Mouse (Mus musculus) heart, embryonic 14.5 days (tissue): ENCODE measurements at regions not wholly inside any gene's neighbourhood (a gene's known extent, or its start where the extent isn't known, plus 50 kb on each side); places are given as distances from the start of the nearest gene placed in this dataset.

Experiments
- ATAC-seq: fragments of 200-750 bp; cut with Nextera tagmentation; 2 replicates; pipeline ENCODE4 v1.8.0; 2017; ENCODE audit warnings: low read depth, moderate TSS enrichment; ENCODE audit not compliant: insufficient number of reproducible peaks, insufficient read depth, low FRiP score
- H3K27ac ChIP-seq, 2 experiments: fragments of 200-500 bp in 1 of 2; fragments of 300-500 bp in 1 of 2; sonication (generic) in 1 of 2; replicated peaks in 1 of 2; 2 replicates each; pipeline ENCODE4 v1.5.1; 2012 to 2014; ENCODE audit warnings: low read depth in 2 of 2, low read length in 2 of 2, control low read depth in 1 of 2, mild to moderate bottlenecking in 1 of 2, mixed read lengths in 1 of 2; ENCODE audit not compliant: control insufficient read depth in 1 of 2, insufficient read depth in 1 of 2
- H3K27me3 ChIP-seq: fragments of 300-500 bp; sonication (generic); 2 replicates; pipeline ENCODE4 v1.6.1; 2014; ENCODE audit warnings: mild to moderate bottlenecking, low read length, control low read depth; ENCODE audit not compliant: control insufficient read depth, insufficient read depth
- H3K36me3 ChIP-seq: fragments of 300-500 bp; sonication (generic); 2 replicates; pipeline ENCODE4 v1.6.1; 2014; ENCODE audit warnings: mild to moderate bottlenecking, control low read depth, low read length, mixed read lengths; ENCODE audit not compliant: control insufficient read depth, insufficient read depth
- H3K4me1 ChIP-seq, 2 experiments: fragments of 200-500 bp in 1 of 2; fragments of 300-500 bp in 1 of 2; sonication (generic) in 1 of 2; 2 replicates each; pipeline ENCODE4 v1.6.1; 2012 to 2014; ENCODE audit warnings: low read length in 2 of 2, control low read depth in 1 of 2, mixed read lengths in 1 of 2; ENCODE audit not compliant: control insufficient read depth in 2 of 2, insufficient read depth in 2 of 2
- H3K4me2 ChIP-seq: fragments of 300-500 bp; sonication (generic); 2 replicates; pipeline ENCODE4 v1.6.1; 2014; ENCODE audit warnings: mild to moderate bottlenecking, low read length
- H3K4me3 ChIP-seq, 2 experiments: fragments of 200-500 bp in 1 of 2; fragments of 300-500 bp in 1 of 2; sonication (generic) in 1 of 2; 2 replicates each; pipeline ENCODE4 v1.5.1; 2012 to 2014; ENCODE audit warnings: low read length in 2 of 2, mild to moderate bottlenecking in 2 of 2, control low read depth in 1 of 2, low read depth in 1 of 2, moderate library complexity in 1 of 2; ENCODE audit not compliant: control insufficient read depth in 1 of 2, insufficient read depth in 1 of 2
- H3K9ac ChIP-seq: fragments of 300-500 bp; sonication (generic); 2 replicates; pipeline ENCODE4 v1.6.1; 2014; ENCODE audit warnings: mild to moderate bottlenecking, low read length
- H3K9me3 ChIP-seq: fragments of 300-500 bp; sonication (generic); 2 replicates; pipeline ENCODE4 v1.6.1; 2016; ENCODE audit warnings: low read length, control low read depth; ENCODE audit not compliant: control insufficient read depth
- WGBS: fragments of 180-500 bp; shearing (Covaris S2); extraction: QIAGEN DNeasy Blood & Tissue Kit; methylation state at CpG from one replicate; pipeline ENCODE4 v1.1.7; 2014; 5-methylcytosine and 5-hydroxymethylcytosine counted together

DNA sequence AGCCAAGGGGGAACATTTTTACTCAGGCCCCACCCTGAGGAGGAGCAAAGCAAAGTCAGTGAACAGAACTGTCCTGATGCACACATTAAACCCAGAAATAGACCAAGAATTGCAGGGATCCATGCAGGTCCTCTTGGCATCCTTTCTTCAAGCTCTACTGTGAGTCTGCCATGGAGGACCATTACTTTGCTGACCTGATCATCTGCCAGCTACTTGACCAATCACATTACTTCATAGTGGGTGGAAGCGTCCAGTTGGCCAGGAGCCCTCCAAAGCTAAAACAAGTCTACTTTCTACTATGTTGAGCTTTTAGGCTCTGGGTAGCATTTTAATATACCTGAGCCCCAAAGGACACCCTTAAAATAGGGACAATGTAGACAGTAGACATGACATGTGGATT is 98.6 kb upstream of the Lgalsl start:
- no peak overlapping the region for H3K4me2 ChIP-seq
- no peaks in the 10 kb centered on the region for H3K36me3 ChIP-seq
- no peak overlapping the region for H3K4me3 ChIP-seq
- no peaks in the 10 kb centered on the region for H3K27me3 ChIP-seq
- H3K9ac ChIP-seq = no peak overlapping the region
- H3K27ac ChIP-seq = no peak overlapping the region
- 69% methylated on average over 1 of the region's 1 CpGs for WGBS
- no peaks in the 10 kb centered on the region for H3K4me1 ChIP-seq
- H3K9me3 ChIP-seq = no peaks in the 10 kb centered on the region
- no peak for ATAC-seq

- Histone ChIP-seq H3K4me3 (no peak overlapping the region), H3K27me3 (no peaks in the 10 kb centered on the region), H3K27ac (no peak overlapping the region), H3K36me3 (no peaks in the 10 kb centered on the region), H3K9me3 (no peaks in the 10 kb centered on the region), H3K4me2 (no peak overlapping the region), H3K4me1 (no peaks in the 10 kb centered on the region), H3K9ac (no peak overlapping the region)
- 60% methylated on average over 2 of the region's 2 CpGs for WGBS
- no peak for ATAC-seq
These were observed 99.2 kb upstream of the Lgalsl start for GRCm38 (mm10) chr11:20930045-20930444.

- ATAC-seq = no peak
- H3K27ac ChIP-seq = no peak overlapping the region
- H3K36me3 ChIP-seq = no peaks in the 10 kb centered on the region
- H3K27me3 ChIP-seq = no peaks in the 10 kb centered on the region
- no peak overlapping the region for H3K4me3 ChIP-seq
- no peaks in the 10 kb centered on the region for H3K9me3 ChIP-seq
- H3K4me1 ChIP-seq = no peaks in the 10 kb centered on the region
- no peak overlapping the region for H3K9ac ChIP-seq
- H3K4me2 ChIP-seq = no peak overlapping the region
- 86% methylated on average over 5 of the region's 5 CpGs for whole genome bisulfite sequencing
These were observed 99.7 kb upstream of the Lgalsl start for GRCm38 (mm10) chr11:20930573-20930972.

DNA sequence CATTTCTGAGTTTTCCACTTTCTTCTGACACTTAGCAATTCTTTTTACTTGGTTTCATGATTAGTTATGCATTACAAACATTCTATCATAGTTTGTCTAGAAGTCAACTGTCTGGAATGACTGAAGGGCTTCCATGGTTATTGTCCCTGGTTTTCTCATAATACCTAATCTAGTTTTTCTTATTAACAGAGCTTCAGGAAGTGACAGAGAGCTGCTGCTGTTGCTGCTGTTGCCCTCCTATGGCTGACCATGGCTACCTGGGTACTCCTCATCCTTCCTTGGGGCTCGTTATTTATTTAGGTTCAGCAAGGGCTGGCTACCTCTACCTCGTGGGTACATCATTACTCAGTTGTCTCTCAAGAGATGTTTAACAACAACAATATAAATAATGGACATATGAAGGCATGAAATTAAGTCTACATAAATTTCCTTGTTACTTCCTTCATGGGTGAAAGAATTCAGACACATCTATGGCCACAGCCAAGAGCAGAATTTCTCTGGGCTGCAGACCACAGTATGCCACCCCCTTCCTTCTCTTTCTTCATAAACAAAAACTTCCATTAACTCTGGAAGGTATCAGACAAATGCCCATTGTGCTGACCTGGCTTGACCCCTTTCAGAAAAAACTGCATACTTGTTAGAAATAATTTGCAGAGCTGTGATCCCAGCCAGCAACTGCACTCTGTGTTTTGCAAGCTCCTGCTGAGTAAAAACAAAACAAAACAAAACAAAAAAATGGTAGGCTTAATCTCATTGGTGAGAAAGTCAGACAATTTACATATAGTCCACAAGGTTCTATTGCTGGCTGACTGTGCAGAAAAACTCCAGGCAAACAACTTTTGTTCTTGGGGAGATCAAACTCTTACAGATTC is 103.6 kb upstream of the Lgalsl start:
- Histone ChIP-seq H3K9ac (no peak overlapping the region), H3K36me3 (no peaks in the 10 kb centered on the region), H3K9me3 (no peaks in the 10 kb centered on the region), H3K4me3 (no peak overlapping the region), H3K4me2 (no peak overlapping the region), H3K27ac (no peak overlapping the region), H3K27me3 (no peaks in the 10 kb centered on the region), H3K4me1 (no peaks in the 10 kb centered on the region)
- WGBS = 53% methylated on average over 2 of the region's 2 CpGs
- no peak for ATAC-seq

DNA sequence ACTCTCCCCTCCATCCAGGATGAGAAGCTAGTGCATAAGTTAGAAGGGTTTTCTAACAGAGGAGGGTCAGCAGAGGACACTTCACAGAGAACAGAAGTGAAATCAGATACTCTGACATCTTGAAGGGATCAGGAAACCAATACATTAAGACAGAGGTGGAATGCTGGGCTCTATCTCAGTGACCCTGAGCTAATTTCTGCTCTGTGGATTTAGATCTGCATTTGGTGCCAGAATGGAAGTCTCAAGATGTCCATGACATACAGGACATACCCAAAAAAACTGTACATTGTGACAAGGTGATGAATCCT is 104.2 kb upstream of the Lgalsl start:
- no peaks in the 10 kb centered on the region for H3K4me1 ChIP-seq
- no peaks in the 10 kb centered on the region for H3K9me3 ChIP-seq
- H3K27me3 ChIP-seq = no peaks in the 10 kb centered on the region
- no peak overlapping the region for H3K4me3 ChIP-seq
- no peak overlapping the region for H3K4me2 ChIP-seq
- ATAC-seq = no peak
- no peaks in the 10 kb centered on the region for H3K36me3 ChIP-seq
- H3K9ac ChIP-seq = no peak overlapping the region
- H3K27ac ChIP-seq = no peak overlapping the region

DNA sequence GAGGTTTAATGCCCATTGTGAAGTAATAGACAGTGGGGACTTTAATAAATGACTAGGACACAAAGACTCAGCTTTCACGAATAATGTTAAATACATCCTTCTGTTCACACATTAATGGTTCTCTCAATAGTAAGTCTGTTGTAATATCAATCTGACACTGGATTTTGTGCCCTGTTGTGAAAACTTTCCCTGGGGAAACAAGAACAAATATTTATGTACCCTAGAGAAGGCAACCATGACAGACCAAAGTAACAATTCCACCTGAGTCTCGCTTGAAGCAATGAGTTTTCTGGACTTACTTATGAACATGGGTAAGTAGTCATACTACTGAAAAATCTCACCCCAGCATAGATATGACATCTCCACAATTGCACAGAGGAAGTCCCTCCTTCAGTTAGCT is 105.1 kb upstream of the Lgalsl start:
- no peak for ATAC-seq
- no peaks in the 10 kb centered on the region for H3K9me3 ChIP-seq
- no peak overlapping the region for H3K4me2 ChIP-seq
- no peak overlapping the region for H3K9ac ChIP-seq
- no peaks in the 10 kb centered on the region for H3K4me1 ChIP-seq
- H3K36me3 ChIP-seq = no peaks in the 10 kb centered on the region
- H3K4me3 ChIP-seq = no peak overlapping the region
- WGBS = 89% methylated on average over 2 of the region's 2 CpGs
- no peak overlapping the region for H3K27ac ChIP-seq
- no peaks in the 10 kb centered on the region for H3K27me3 ChIP-seq

DNA sequence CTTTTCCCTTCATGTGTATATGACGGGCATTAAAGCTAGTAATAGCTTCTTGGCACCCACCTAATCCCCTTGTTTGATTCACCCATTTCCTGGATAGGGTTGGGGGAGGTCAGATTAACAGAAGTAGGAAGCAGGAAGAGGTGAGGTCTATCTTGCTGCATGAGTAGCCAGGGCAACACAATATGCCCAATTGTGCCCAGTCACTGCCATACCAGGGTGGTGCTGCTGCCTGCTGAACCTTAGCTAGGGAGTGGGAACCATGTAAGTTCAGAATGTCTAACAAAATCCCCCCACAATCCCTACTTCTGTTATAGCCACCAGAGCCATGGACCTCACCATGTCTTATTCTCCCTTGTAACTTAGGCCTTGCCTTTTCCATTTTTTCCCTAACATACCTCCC is 106.1 kb upstream of the Lgalsl start:
- H3K9ac ChIP-seq = no peak overlapping the region
- H3K9me3 ChIP-seq = no peaks in the 10 kb centered on the region
- no peak overlapping the region for H3K4me2 ChIP-seq
- H3K36me3 ChIP-seq = no peaks in the 10 kb centered on the region
- H3K27me3 ChIP-seq = no peaks in the 10 kb centered on the region
- ATAC-seq = no peak
- no peak overlapping the region for H3K27ac ChIP-seq
- 82% methylated on average over 1 of the region's 1 CpGs for whole genome bisulfite sequencing
- H3K4me1 ChIP-seq = no peaks in the 10 kb centered on the region
- H3K4me3 ChIP-seq = no peak overlapping the region

DNA sequence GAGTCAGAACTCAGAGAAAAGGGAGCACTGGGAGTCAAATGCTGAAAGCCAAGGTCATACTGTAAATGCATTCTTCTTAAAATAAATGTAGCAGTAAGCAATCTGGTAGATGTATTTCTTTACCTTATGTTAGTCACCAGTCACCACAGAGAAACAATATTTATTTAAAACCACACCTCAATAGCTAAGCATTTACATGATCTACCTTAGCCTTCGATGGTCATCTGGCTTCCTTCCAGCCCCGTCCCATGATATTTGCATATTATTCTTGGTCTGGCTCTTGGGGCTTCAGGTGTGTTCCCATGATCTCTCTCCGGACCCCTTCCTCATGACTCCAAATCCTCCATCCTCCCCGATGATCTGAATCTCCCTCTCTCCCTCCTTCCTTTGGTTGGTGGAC is 107.1 kb upstream of the Lgalsl start:
- Histone ChIP-seq H3K36me3 (no peaks in the 10 kb centered on the region), H3K4me2 (no peak overlapping the region), H3K9ac (no peak overlapping the region), H3K4me3 (no peak overlapping the region), H3K9me3 (no peaks in the 10 kb centered on the region), H3K27ac (no peak overlapping the region), H3K4me1 (no peaks in the 10 kb centered on the region), H3K27me3 (no peaks in the 10 kb centered on the region)
- ATAC-seq = no peak
- WGBS = 91% methylated on average over 4 of the region's 4 CpGs
